Mouse (Mus musculus) forebrain, embryonic 10.5 days (tissue): ENCODE data around the gene Git1. TPM values are rescaled to one million over a fixed set of nuclear protein-coding genes. Genes with fewer than 3 reads are reported as not detected.
"Not testable (repeated sequence)": the region's sequence is repeated elsewhere in the genome, so short reads cannot be mapped to it uniquely, and the experiment has no call there.

Experiments used
- DNase-seq: peaks from one replicate; pipeline ENCODE4 v3.0.0-alpha.2; 2017; ENCODE audit warnings: low spot score; ENCODE audit errors: extremely low spot score
- H3K27ac ChIP-seq: fragments of 300-500 bp; sonication (generic); 2 replicates; pipeline ENCODE4 v1.5.1; 2016; ENCODE audit warnings: mild to moderate bottlenecking
- H3K27me3 ChIP-seq: fragments of 300-500 bp; sonication (generic); 2 replicates; pipeline ENCODE4 v1.6.1; 2016; ENCODE audit warnings: mild to moderate bottlenecking; ENCODE audit not compliant: poor library complexity, severe bottlenecking
- H3K36me3 ChIP-seq: fragments of 300-500 bp; sonication (generic); replicated peaks from 2 replicates; pipeline ENCODE4 v1.6.1; 2016; ENCODE audit warnings: mild to moderate bottlenecking, moderate library complexity
- H3K4me1 ChIP-seq: fragments of 300-500 bp; sonication (generic); 2 replicates; pipeline ENCODE4 v1.6.1; 2016
- H3K4me3 ChIP-seq: fragments of 300-500 bp; sonication (generic); 2 replicates; pipeline ENCODE4 v1.5.1; 2016; ENCODE audit warnings: mild to moderate bottlenecking, moderate library complexity
- H3K9me3 ChIP-seq: fragments of 300-500 bp; sonication (generic); 2 replicates; pipeline ENCODE4 v1.6.1; 2016; ENCODE audit warnings: mild to moderate bottlenecking, moderate library complexity
- WGBS: fragments of 180-500 bp; shearing (Covaris S2); methylation state at CpG from one replicate; pipeline ENCODE4 v1.1.7; 2016; 5-methylcytosine and 5-hydroxymethylcytosine counted together
- polyA plus RNA-seq: library from polyadenylated mRNA; unstranded; fragments of >200 nt; fragmentation: Nextera tagmentation; extraction: Ambion mirVana; gene quantifications from 2 replicates; pipeline ENCODE4 v1.2.1, GENCODE M21; 2016

Git1 gene
- polyA plus RNA-seq, 1 experiment from 2014 or later: 12.8 TPM

DNA sequence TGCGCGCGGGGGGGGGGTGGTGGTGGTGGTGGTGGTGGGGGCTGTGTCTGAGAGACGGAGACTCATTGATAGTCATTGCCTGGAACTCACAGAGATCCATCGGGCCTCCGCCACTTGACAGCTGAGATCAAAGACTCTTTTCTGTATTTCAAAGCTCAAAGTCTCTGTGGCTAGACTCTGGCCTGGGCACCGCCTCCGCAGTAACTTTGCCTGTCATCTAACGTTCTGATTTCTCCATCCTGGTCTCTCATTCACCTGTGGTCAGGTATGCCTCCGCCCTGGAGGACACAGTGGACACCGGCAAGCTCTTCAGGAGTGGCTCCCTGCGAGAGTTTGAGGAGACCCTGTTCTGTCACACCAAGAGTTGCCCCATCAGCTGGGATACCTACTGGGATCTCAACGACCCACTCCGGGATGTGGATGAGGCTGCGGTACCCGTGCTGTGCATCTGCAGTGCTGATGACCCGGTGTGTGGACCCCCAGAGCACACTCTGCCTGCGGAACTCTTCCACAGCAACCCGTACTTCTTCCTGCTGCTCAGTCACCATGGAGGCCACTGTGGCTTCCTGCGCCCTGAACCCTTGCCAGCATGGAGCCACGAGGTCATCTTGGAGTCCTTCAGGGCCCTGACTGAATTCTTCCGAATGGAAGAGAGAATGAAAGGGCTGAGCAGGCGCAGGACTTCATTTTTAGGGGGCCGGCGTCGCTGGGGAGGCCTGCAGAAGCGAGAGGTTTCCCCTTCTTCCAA lies 24.9 kb downstream of the Git1 start:
- Histone ChIP-seq H3K4me1 (peaks cover 79% of the 10 kb centered on the region), H3K27me3 (peaks cover 53% of the 10 kb centered on the region), H3K27ac (peak overlapping the region; percentile 30; the same call in 1 of the 2 replicates), H3K9me3 (no peaks in the 10 kb centered on the region), H3K4me3 (no peak overlapping the region), H3K36me3 (peaks cover 5% of the 10 kb centered on the region; the same call in 1 of the 2 replicates)
- DNase-seq: no peak
- 88% methylated on average over 27 of the region's 27 CpGs for WGBS

GRCm38 (mm10) chr11:77519043-77519442 lies 25.7 kb downstream of the Git1 start, which contains the start of gene Gm10392:
Gene Gm10392 (minus strand): TSS chr11:77519198.
- DNase-seq: no peak
- Histone ChIP-seq H3K4me3 (no peak within 1 kb of the TSS), H3K27ac (peak within 1 kb of the TSS; percentile 30; the same call in 1 of the 2 replicates), H3K27me3 (peaks cover 49% of the 10 kb centered on the region), H3K36me3 (peaks cover 5% of the 10 kb centered on the region; the same call in 1 of the 2 replicates), H3K4me1 (peaks cover 70% of the 10 kb centered on the region), H3K9me3 (no peaks in the 10 kb centered on the region)
- 77% methylated on average over 5 of the region's 5 CpGs for WGBS

GRCm38 (mm10) chr11:77520601-77521529 lies 27.5 kb downstream of the Git1 start:
- Histone ChIP-seq H3K4me3 (no peak overlapping the region), H3K27me3 (peaks cover 33% of the 10 kb centered on the region), H3K27ac (peak overlapping the region; percentile 30; the same call in 1 of the 2 replicates), H3K36me3 (peaks cover 5% of the 10 kb centered on the region; the same call in 1 of the 2 replicates), H3K9me3 (no peaks in the 10 kb centered on the region), H3K4me1 (peaks cover 52% of the 10 kb centered on the region)
- DNase-seq: no peak
- 53% methylated on average over 5 of the region's 5 CpGs for WGBS

- DNase-seq: no peak
- WGBS: 82% methylated on average over 3 of the region's 3 CpGs
- Histone ChIP-seq H3K36me3 (peaks cover 6% of the 10 kb centered on the region; the same call in 1 of the 2 replicates), H3K27ac (no peak overlapping the region), H3K4me3 (no peak overlapping the region), H3K27me3 (no peaks in the 10 kb centered on the region), H3K4me1 (peaks cover 5% of the 10 kb centered on the region), H3K9me3 (no peaks in the 10 kb centered on the region)
Observed at GRCm38 (mm10) chr11:77525804-77526486, 32.6 kb downstream of the Git1 start.

DNA sequence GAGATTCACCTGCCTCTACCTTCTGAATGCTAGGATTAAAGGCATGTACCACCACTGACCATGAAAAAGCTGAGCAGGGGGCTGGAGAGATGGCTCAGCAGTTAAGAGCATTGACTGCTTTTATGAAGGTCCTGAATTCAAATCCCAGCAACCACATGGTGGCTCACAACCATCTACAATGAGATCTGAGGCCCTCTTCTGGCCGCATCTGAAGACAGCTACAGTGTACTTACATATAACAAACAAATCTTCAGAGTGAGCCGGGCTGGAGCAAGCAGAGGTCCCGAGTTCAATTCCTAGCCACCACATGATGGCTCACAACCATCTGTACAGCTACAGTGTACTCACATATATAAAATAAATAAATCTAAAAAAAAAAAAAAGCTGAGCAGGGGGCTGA lies 35.1 kb downstream of the Git1 start:
- not testable (repeated sequence) for H3K4me3 ChIP-seq, H3K27ac ChIP-seq, DNase-seq, H3K4me1 ChIP-seq, H3K27me3 ChIP-seq, H3K36me3 ChIP-seq, H3K9me3 ChIP-seq
- WGBS: 89% methylated on average over 3 of the region's 3 CpGs

- H3K27me3 ChIP-seq: no peaks in the 10 kb centered on the region
- no peaks in the 10 kb centered on the region for H3K4me1 ChIP-seq
- no peak overlapping the region for H3K4me3 ChIP-seq
- no peaks in the 10 kb centered on the region for H3K9me3 ChIP-seq
- H3K27ac ChIP-seq: no peak overlapping the region
- no peak for DNase-seq
- 88% methylated on average over 3 of the region's 3 CpGs for WGBS
- peaks cover 11% of the 10 kb centered on the region; the same call in 1 of the 2 replicates for H3K36me3 ChIP-seq
Observed at GRCm38 (mm10) chr11:77529644-77530043, 36.3 kb downstream of the Git1 start.

DNA sequence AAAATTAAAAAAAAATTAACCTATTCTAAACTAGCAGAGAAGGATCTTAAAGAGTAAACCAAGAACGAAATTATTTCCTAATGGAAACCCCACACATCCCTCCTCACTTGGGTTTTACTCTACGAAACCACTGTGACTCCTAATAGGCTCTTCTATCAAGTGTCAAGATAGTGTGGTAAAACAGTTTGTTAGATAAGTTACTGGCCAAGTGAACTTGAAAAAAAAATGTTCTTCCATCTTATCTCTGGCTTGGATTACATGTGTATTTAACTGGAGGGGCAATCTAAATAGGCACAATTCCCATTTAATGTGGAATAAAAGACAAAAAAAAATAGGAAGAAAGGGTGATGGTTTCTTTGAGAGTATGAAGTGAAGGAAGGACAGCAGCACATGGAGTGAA lies 37.5 kb downstream of the Git1 start:
- Histone ChIP-seq H3K4me1 (no peaks in the 10 kb centered on the region), H3K9me3 (no peaks in the 10 kb centered on the region), H3K4me3 (no peak overlapping the region), H3K27me3 (no peaks in the 10 kb centered on the region), H3K27ac (no peak overlapping the region), H3K36me3 (peaks cover 22% of the 10 kb centered on the region)
- 87% methylated on average over 2 of the region's 2 CpGs for WGBS
- no peak for DNase-seq

- no peaks in the 10 kb centered on the region for H3K9me3 ChIP-seq
- peaks cover 37% of the 10 kb centered on the region for H3K36me3 ChIP-seq
- DNase-seq: no peak
- no peak overlapping the region for H3K4me3 ChIP-seq
- no peaks in the 10 kb centered on the region for H3K27me3 ChIP-seq
- no peaks in the 10 kb centered on the region for H3K4me1 ChIP-seq
- 93% methylated on average over 4 of the region's 4 CpGs for WGBS
- no peak overlapping the region for H3K27ac ChIP-seq
Observed at GRCm38 (mm10) chr11:77532202-77532846, 39.0 kb downstream of the Git1 start.

- Histone ChIP-seq H3K4me3 (no peak overlapping the region), H3K36me3 (peaks cover 100% of the 10 kb centered on the region), H3K4me1 (no peaks in the 10 kb centered on the region), H3K9me3 (no peaks in the 10 kb centered on the region), H3K27ac (no peak overlapping the region), H3K27me3 (no peaks in the 10 kb centered on the region)
- WGBS: 93% methylated on average over 7 of the region's 7 CpGs
- DNase-seq: no peak
Observed at GRCm38 (mm10) chr11:77545261-77545660, 51.9 kb downstream of the Git1 start.

Other genes with a start within 250 kb of the Git1 start
- 0.07 and 0.21 TPM in 2 replicates for gene Coro6, start 31.2 kb upstream of the Git1 start, polyA plus RNA-seq
- gene Ankrd13b, start 3.9 kb upstream of the Git1 start, polyA plus RNA-seq: 9.2 and 9.4 TPM in 2 replicates
- gene Abhd15, start 21.6 kb downstream of the Git1 start, polyA plus RNA-seq: 4.7 and 5.5 TPM in 2 replicates
- 30.4 and 32.7 TPM in 2 replicates for gene Trp53i13, start 22.4 kb downstream of the Git1 start, polyA plus RNA-seq
- gene Gm10392, start 25.6 kb downstream of the Git1 start, polyA plus RNA-seq: 0.10 TPM in 2 replicates
- gene Taok1, start 114.3 kb downstream of the Git1 start, polyA plus RNA-seq: 14.8 and 15.1 TPM in 2 replicates
- 3.9 TPM in 2 replicates for gene Nufip2, start 192.6 kb downstream of the Git1 start, polyA plus RNA-seq
- gene Cryba1, start 231.7 kb downstream of the Git1 start, polyA plus RNA-seq: 0.21 and 0.73 TPM in 2 replicates